Mouse (Mus musculus): ENCODE measurements around the gene Fam234b. TPM values are rescaled to one million over a fixed set of nuclear protein-coding genes. Genes with fewer than 3 reads are reported as not detected.

Gene Fam234b
- polyA plus RNA-seq, 1 experiment, result 6.3 TPM

GRCm38 (mm10) chr6:135156597-135156996, 41.2 kb upstream of the Fam234b start:
- Histone ChIP-seq H3K27me3 (ENCODE audit: control insufficient read depth, insufficient read depth, low read length, poor library complexity, severe bottlenecking) (no peaks in the 10 kb centered on the region), H3K27ac (ENCODE audit: insufficient read depth, low read length) (no peak overlapping the region), H3K9me3 (replicated peaks; ENCODE audit: control insufficient read depth, insufficient read depth, low read length, poor library complexity, severe bottlenecking) (no peaks in the 10 kb centered on the region), H3K9ac (ENCODE audit: low read depth, poor library complexity, severe bottlenecking) (no peak overlapping the region), H3K4me1 (ENCODE audit: control insufficient read depth, insufficient read depth, low read length) (no peaks in the 10 kb centered on the region), H3K4me3 (ENCODE audit: low read depth, low read length) (no peak overlapping the region), H3K36me3 (ENCODE audit: control insufficient read depth, insufficient read depth, low read length, poor library complexity, severe bottlenecking) (no peaks in the 10 kb centered on the region)
- no peak for TF ChIP-seq POLR2A (IDR thresholded peaks at IDR 0.05; ENCODE audit: insufficient read depth, low read length)
- TF ChIP-seq CTCF (IDR thresholded peaks at IDR 0.05; ENCODE audit: low read depth, low read length), result no peak
- TF ChIP-seq EP300 (IDR thresholded peaks at IDR 0.05; ENCODE audit: insufficient read depth, low read depth, low read length), result no peak

GRCm38 (mm10) chr6:135157496-135157895, 40.3 kb upstream of the Fam234b start:
- no peaks in the 10 kb centered on the region for H3K4me1 ChIP-seq (ENCODE audit: control insufficient read depth, insufficient read depth, low read length)
- no peak overlapping the region for H3K27ac ChIP-seq (ENCODE audit: insufficient read depth, low read length)
- TF ChIP-seq POLR2A (IDR thresholded peaks at IDR 0.05; ENCODE audit: insufficient read depth, low read length) (no peak), CTCF (IDR thresholded peaks at IDR 0.05; ENCODE audit: low read depth, low read length) (no peak), EP300 (IDR thresholded peaks at IDR 0.05; ENCODE audit: insufficient read depth, low read depth, low read length) (no peak)
- H3K9ac ChIP-seq (ENCODE audit: low read depth, poor library complexity, severe bottlenecking), result no peak overlapping the region
- no peaks in the 10 kb centered on the region for H3K9me3 ChIP-seq (replicated peaks; ENCODE audit: control insufficient read depth, insufficient read depth, low read length, poor library complexity, severe bottlenecking)
- H3K27me3 ChIP-seq (ENCODE audit: control insufficient read depth, insufficient read depth, low read length, poor library complexity, severe bottlenecking), result no peaks in the 10 kb centered on the region
- H3K4me3 ChIP-seq (ENCODE audit: low read depth, low read length), result no peak overlapping the region
- no peaks in the 10 kb centered on the region for H3K36me3 ChIP-seq (ENCODE audit: control insufficient read depth, insufficient read depth, low read length, poor library complexity, severe bottlenecking)

- Histone ChIP-seq H3K36me3 (ENCODE audit: control insufficient read depth, insufficient read depth, low read length, poor library complexity, severe bottlenecking) (no peaks in the 10 kb centered on the region), H3K4me3 (ENCODE audit: low read depth, low read length) (no peak overlapping the region), H3K27ac (ENCODE audit: insufficient read depth, low read length) (no peak overlapping the region), H3K4me1 (ENCODE audit: control insufficient read depth, insufficient read depth, low read length) (no peaks in the 10 kb centered on the region), H3K9ac (ENCODE audit: low read depth, poor library complexity, severe bottlenecking) (no peak overlapping the region), H3K9me3 (replicated peaks; ENCODE audit: control insufficient read depth, insufficient read depth, low read length, poor library complexity, severe bottlenecking) (no peaks in the 10 kb centered on the region), H3K27me3 (ENCODE audit: control insufficient read depth, insufficient read depth, low read length, poor library complexity, severe bottlenecking) (no peaks in the 10 kb centered on the region)
- TF ChIP-seq POLR2A (IDR thresholded peaks at IDR 0.05; ENCODE audit: insufficient read depth, low read length) (no peak), EP300 (IDR thresholded peaks at IDR 0.05; ENCODE audit: insufficient read depth, low read depth, low read length) (no peak), CTCF (IDR thresholded peaks at IDR 0.05; ENCODE audit: low read depth, low read length) (no peak)
Observed at GRCm38 (mm10) chr6:135158509-135158908, 39.3 kb upstream of the Fam234b start.

GRCm38 (mm10) chr6:135161356-135161755, 36.4 kb upstream of the Fam234b start:
- H3K4me3 ChIP-seq (ENCODE audit: low read depth, low read length), result no peak overlapping the region
- H3K9me3 ChIP-seq (replicated peaks; ENCODE audit: control insufficient read depth, insufficient read depth, low read length, poor library complexity, severe bottlenecking), result no peaks in the 10 kb centered on the region
- no peaks in the 10 kb centered on the region for H3K4me1 ChIP-seq (ENCODE audit: control insufficient read depth, insufficient read depth, low read length)
- no peaks in the 10 kb centered on the region for H3K36me3 ChIP-seq (ENCODE audit: control insufficient read depth, insufficient read depth, low read length, poor library complexity, severe bottlenecking)
- no peak overlapping the region for H3K9ac ChIP-seq (ENCODE audit: low read depth, poor library complexity, severe bottlenecking)
- H3K27ac ChIP-seq (ENCODE audit: insufficient read depth, low read length), result no peak overlapping the region
- TF ChIP-seq POLR2A (IDR thresholded peaks at IDR 0.05; ENCODE audit: insufficient read depth, low read length), result no peak
- TF ChIP-seq CTCF (IDR thresholded peaks at IDR 0.05; ENCODE audit: low read depth, low read length), result no peak
- TF ChIP-seq EP300 (IDR thresholded peaks at IDR 0.05; ENCODE audit: insufficient read depth, low read depth, low read length), result no peak
- no peaks in the 10 kb centered on the region for H3K27me3 ChIP-seq (ENCODE audit: control insufficient read depth, insufficient read depth, low read length, poor library complexity, severe bottlenecking)

GRCm38 (mm10) chr6:135162311-135162710, 35.5 kb upstream of the Fam234b start:
- Histone ChIP-seq H3K4me3 (ENCODE audit: low read depth, low read length) (no peak overlapping the region), H3K9ac (ENCODE audit: low read depth, poor library complexity, severe bottlenecking) (no peak overlapping the region), H3K9me3 (replicated peaks; ENCODE audit: control insufficient read depth, insufficient read depth, low read length, poor library complexity, severe bottlenecking) (no peaks in the 10 kb centered on the region), H3K27me3 (ENCODE audit: control insufficient read depth, insufficient read depth, low read length, poor library complexity, severe bottlenecking) (no peaks in the 10 kb centered on the region), H3K27ac (ENCODE audit: insufficient read depth, low read length) (no peak overlapping the region), H3K36me3 (ENCODE audit: control insufficient read depth, insufficient read depth, low read length, poor library complexity, severe bottlenecking) (no peaks in the 10 kb centered on the region), H3K4me1 (ENCODE audit: control insufficient read depth, insufficient read depth, low read length) (no peaks in the 10 kb centered on the region)
- TF ChIP-seq EP300 (IDR thresholded peaks at IDR 0.05; ENCODE audit: insufficient read depth, low read depth, low read length) (no peak), POLR2A (IDR thresholded peaks at IDR 0.05; ENCODE audit: insufficient read depth, low read length) (no peak), CTCF (IDR thresholded peaks at IDR 0.05; ENCODE audit: low read depth, low read length) (no peak)

- no peaks in the 10 kb centered on the region for H3K36me3 ChIP-seq (ENCODE audit: control insufficient read depth, insufficient read depth, low read length, poor library complexity, severe bottlenecking)
- H3K9ac ChIP-seq (ENCODE audit: low read depth, poor library complexity, severe bottlenecking), result no peak overlapping the region
- no peaks in the 10 kb centered on the region for H3K9me3 ChIP-seq (replicated peaks; ENCODE audit: control insufficient read depth, insufficient read depth, low read length, poor library complexity, severe bottlenecking)
- no peak overlapping the region for H3K4me3 ChIP-seq (ENCODE audit: low read depth, low read length)
- TF ChIP-seq POLR2A (IDR thresholded peaks at IDR 0.05; ENCODE audit: insufficient read depth, low read length), result no peak
- TF ChIP-seq EP300 (IDR thresholded peaks at IDR 0.05; ENCODE audit: insufficient read depth, low read depth, low read length), result no peak
- TF ChIP-seq CTCF (IDR thresholded peaks at IDR 0.05; ENCODE audit: low read depth, low read length), result no peak
- H3K27me3 ChIP-seq (ENCODE audit: control insufficient read depth, insufficient read depth, low read length, poor library complexity, severe bottlenecking), result no peaks in the 10 kb centered on the region
- H3K4me1 ChIP-seq (ENCODE audit: control insufficient read depth, insufficient read depth, low read length), result no peaks in the 10 kb centered on the region
- no peak overlapping the region for H3K27ac ChIP-seq (ENCODE audit: insufficient read depth, low read length)
Observed at GRCm38 (mm10) chr6:135162861-135163260, 34.9 kb upstream of the Fam234b start.
